10 mouse cellular contexts compared by ENCODE assay signal in genomic region chr7:24505447-24506064, GRCm38 (mm10). TPM values are rescaled to one million over a fixed set of nuclear protein-coding genes. Genes with fewer than 3 reads are reported as not detected.
DNase-seq lines count a peak whose midpoint lies in the region; ATAC-seq and TF ChIP-seq lines count a peak whose summit lies in the region.
"Had no signal": no experiment of that assay in that cellular context is flagged by ENCODE, and none has a peak within 500 bp of the region (broad histone marks: within the 10 kb centered on the region; RNA-seq: fewer than 3 reads in every experiment).

No protein-coding gene starts in this region.

- peak; percentile 16; the same call in 1 of the 2 replicates for TF ChIP-seq POLR2A in embryonic fibroblast, embryonic 13.5 days (IDR thresholded peaks at IDR 0.05; ENCODE audit: low read depth, low read length)

- ATAC-seq in intestine, embryonic 15.5 days, result no peak
- no peak for ATAC-seq in neural tube, embryonic 14.5 days (ENCODE audit: low read depth)

- no peak for DNase-seq in layer of hippocampus, adult 2 months (ENCODE audit: low spot score in 2 of 2)
- DNase-seq in layer of hippocampus, adult 9-11 months, result no peak
- no peak for DNase-seq in ovary, postnatal 14 days (ENCODE audit: low spot score)
- DNase-seq in natural killer cell, adult 2 months (ENCODE audit: low spot score in 2 of 2), result no peak
- no peak for DNase-seq in ovary, postnatal 36 days (ENCODE audit: low spot score)
- DNase-seq: thymus, postnatal 25 days had no signal

- peak overlapping the region; percentile 100 for H3K27ac ChIP-seq in layer of hippocampus, adult 2 months
- H3K27ac ChIP-seq in embryonic fibroblast, embryonic 13.5 days (ENCODE audit: insufficient read depth, low read length), result peak overlapping the region; percentile 97; the same call in 1 of the 2 replicates
- H3K27ac ChIP-seq in intestine, embryonic 15.5 days, result peak overlapping the region; percentile 99; the same call in 1 of the 2 replicates
- H3K27ac ChIP-seq in neural tube, embryonic 14.5 days (ENCODE audit: low read depth, low read length), result peak overlapping the region; percentile 99

- H3K4me2 ChIP-seq in intestine, embryonic 15.5 days (replicated peaks), result peak overlapping the region; percentile 84
- peak overlapping the region; percentile 66 for H3K4me2 ChIP-seq in neural tube, embryonic 14.5 days (ENCODE audit: low read depth, low read length)

- peak overlapping the region; percentile 2; the same call in 1 of the 2 replicates for H3K9ac ChIP-seq in intestine, embryonic 15.5 days
- 0 out of 2 replicates have a peak overlapping the region, but pooled peaks have one; percentile 89 for H3K9ac ChIP-seq in neural tube, embryonic 14.5 days (replicated peaks; ENCODE audit: low read depth, low read length)

- H3K9me3 ChIP-seq in intestine, embryonic 15.5 days, result no peaks in the 10 kb centered on the region
- no peaks in the 10 kb centered on the region for H3K9me3 ChIP-seq in neural tube, embryonic 14.5 days (ENCODE audit: control insufficient read depth, low read length)

- peaks cover 3% of the 10 kb centered on the region; the same call in 1 of the 2 replicates for H3K4me1 ChIP-seq in embryonic fibroblast, embryonic 13.5 days (ENCODE audit: control insufficient read depth, insufficient read depth, low read length)
- H3K4me1 ChIP-seq in intestine, embryonic 15.5 days (replicated peaks), result peaks cover 18% of the 10 kb centered on the region
- H3K4me1 ChIP-seq in neural tube, embryonic 14.5 days (ENCODE audit: control insufficient read depth, insufficient read depth, low read length), result peaks cover 25% of the 10 kb centered on the region

- no peaks in the 10 kb centered on the region for H3K36me3 ChIP-seq in intestine, embryonic 15.5 days
- peaks cover 17% of the 10 kb centered on the region for H3K36me3 ChIP-seq in neural tube, embryonic 14.5 days (ENCODE audit: control insufficient read depth, insufficient read depth, low read length)

- WGBS in intestine, embryonic 15.5 days, result 27% methylated on average over 15 of the region's 15 CpGs
- WGBS in neural tube, embryonic 14.5 days, result 9% methylated on average over 15 of the region's 15 CpGs

- H3K27me3 ChIP-seq in intestine, embryonic 15.5 days (replicated peaks), result peaks cover 10% of the 10 kb centered on the region
- H3K27me3 ChIP-seq in neural tube, embryonic 14.5 days (ENCODE audit: control insufficient read depth, insufficient read depth, low read length), result no peaks in the 10 kb centered on the region

- TF ChIP-seq CTCF in layer of hippocampus, adult 2 months (conservative IDR thresholded peaks at IDR 0.05), result no peak
- TF ChIP-seq CTCF in embryonic fibroblast, embryonic 13.5 days (IDR thresholded peaks at IDR 0.05; ENCODE audit: borderline replicate concordance, insufficient read depth, low read length), result no peak

- H3K4me3 ChIP-seq in layer of hippocampus, adult 2 months, result peak overlapping the region; percentile 94
- H3K4me3 ChIP-seq in embryonic fibroblast, embryonic 13.5 days (ENCODE audit: insufficient read depth, low read length), result peak overlapping the region; percentile 68; the same call in 1 of the 2 replicates
- H3K4me3 ChIP-seq in intestine, embryonic 15.5 days (replicated peaks), result no peak overlapping the region
- peak overlapping the region; percentile 72 for H3K4me3 ChIP-seq in neural tube, embryonic 14.5 days (ENCODE audit: low read depth, low read length)

RNA-seq across cellular contexts. Expression of gene Zfp428, which starts 1.2 kb away (rescaled TPM):
- total RNA-seq in layer of hippocampus, adult 2 months (2021), result 10 to 100 TPM; 32.6 to 41.6 TPM
- polyA plus RNA-seq in embryonic fibroblast, embryonic 13.5 days (2011; ENCODE audit: insufficient read length, low read depth, missing spikeins), result 5.6 and 8.9 TPM in 2 replicates
- polyA plus RNA-seq in intestine, embryonic 15.5 days (2015; fragmentation: Nextera tagmentation; extraction: Ambion mirVana), result 32.0 and 36.6 TPM in 2 replicates
- 165 and 211 TPM in 2 replicates for polyA plus RNA-seq in neural tube, embryonic 14.5 days (2014; fragmentation: Nextera tagmentation; extraction: Ambion mirVana)

RNA-seq across cellular contexts. Expression of gene AC161166.1, which starts 6.7 kb away (rescaled TPM):
- total RNA-seq in layer of hippocampus, adult 2 months (2021), result not detected
- polyA plus RNA-seq in embryonic fibroblast, embryonic 13.5 days (2011; ENCODE audit: insufficient read length, low read depth, missing spikeins), result not detected in 2 replicates
- polyA plus RNA-seq in intestine, embryonic 15.5 days (2015; fragmentation: Nextera tagmentation; extraction: Ambion mirVana), result 0.14 and 0.24 TPM in 2 replicates
- polyA plus RNA-seq in neural tube, embryonic 14.5 days (2014; fragmentation: Nextera tagmentation; extraction: Ambion mirVana), result 1.6 and 2.2 TPM in 2 replicates
- total RNA-seq: common myeloid progenitor, adult 5-6 weeks had no signal

RNA-seq across cellular contexts. Expression of gene Cadm4, which starts 23.7 kb away (rescaled TPM):
- total RNA-seq in layer of hippocampus, adult 2 months (2021), result 100 to 1,000 TPM; 128 to 132 TPM
- 1.2 and 3.3 TPM in 2 replicates for polyA plus RNA-seq in embryonic fibroblast, embryonic 13.5 days (2011; ENCODE audit: insufficient read length, low read depth, missing spikeins)
- 2.8 and 3.3 TPM in 2 replicates for polyA plus RNA-seq in intestine, embryonic 15.5 days (2015; fragmentation: Nextera tagmentation; extraction: Ambion mirVana)
- 15.9 and 22.6 TPM in 2 replicates for polyA plus RNA-seq in neural tube, embryonic 14.5 days (2014; fragmentation: Nextera tagmentation; extraction: Ambion mirVana)
- total RNA-seq: common myeloid progenitor, adult 5-6 weeks had no signal

RNA-seq across cellular contexts. Expression of gene Irgq, which starts 24.9 kb away (rescaled TPM):
- total RNA-seq in layer of hippocampus, adult 2 months (2021), result 10 to 100 TPM; 61.9 to 63.0 TPM
- 17.6 and 21.7 TPM in 2 replicates for polyA plus RNA-seq in embryonic fibroblast, embryonic 13.5 days (2011; ENCODE audit: insufficient read length, low read depth, missing spikeins)
- 5.3 and 5.7 TPM in 2 replicates for polyA plus RNA-seq in intestine, embryonic 15.5 days (2015; fragmentation: Nextera tagmentation; extraction: Ambion mirVana)
- 21.5 and 27.0 TPM in 2 replicates for polyA plus RNA-seq in neural tube, embryonic 14.5 days (2014; fragmentation: Nextera tagmentation; extraction: Ambion mirVana)

RNA-seq across cellular contexts. Expression of gene Pinlyp, which starts 40.4 kb away (rescaled TPM):
- not detected for total RNA-seq in layer of hippocampus, adult 2 months (2021)
- not detected in 2 replicates for polyA plus RNA-seq in embryonic fibroblast, embryonic 13.5 days (2011; ENCODE audit: insufficient read length, low read depth, missing spikeins)
- not detected in 2 replicates for polyA plus RNA-seq in intestine, embryonic 15.5 days (2015; fragmentation: Nextera tagmentation; extraction: Ambion mirVana)
- not detected in 2 replicates for polyA plus RNA-seq in neural tube, embryonic 14.5 days (2014; fragmentation: Nextera tagmentation; extraction: Ambion mirVana)
- total RNA-seq: common myeloid progenitor, adult 5-6 weeks had no signal
